Mouse (Mus musculus): Measurements from ENCODE around the gene D430019H16Rik.

- TF ChIP-seq TAL1 (IDR thresholded peaks at IDR 0.05; ENCODE audit: low read length), result no peak
- no peak for TF ChIP-seq GATA1 (IDR thresholded peaks at IDR 0.05; ENCODE audit: low read length)
These were observed 67.6 kb downstream of the D430019H16Rik start for GRCm38 (mm10) chr12:105521170-105521762.

All from erythroblast, embryonic 14.5 days (primary cell).